Mouse (Mus musculus) CH12.LX (cell line): ENCODE results near the gene Slc4a4. TPM values are rescaled to one million over a fixed set of nuclear protein-coding genes. Genes with fewer than 3 reads are reported as not detected.

Experiments used
- DNase-seq: peaks from one replicate; pipeline ENCODE4 v3.0.0-alpha.2; 2013; ENCODE audit errors: extremely low read depth
- H3K27ac ChIP-seq: 2 replicates; pipeline ENCODE4 v1.5.1; 2012; ENCODE audit warnings: low read depth, mild to moderate bottlenecking, control low read depth, moderate library complexity; ENCODE audit not compliant: insufficient read depth
- H3K27me3 ChIP-seq: replicated peaks from 2 replicates; pipeline ENCODE3; 2012; ENCODE audit warnings: inconsistent platforms
- H3K36me3 ChIP-seq, 2 experiments: replicated peaks in 1 of 2; 2 replicates each; pipeline versions ENCODE3 to v1.6.1; 2012; ENCODE audit warnings: inconsistent platforms in 1 of 2, low read length in 1 of 2, mild to moderate bottlenecking in 1 of 2, mixed read lengths in 1 of 2, moderate library complexity in 1 of 2; ENCODE audit not compliant: control insufficient read depth in 1 of 2, insufficient read depth in 1 of 2
- H3K4me1 ChIP-seq, 2 experiments: 2 replicates each; pipeline ENCODE4 v1.6.1; 2012; ENCODE audit warnings: inconsistent platforms in 1 of 2, moderate library complexity in 1 of 2; ENCODE audit not compliant: insufficient read depth in 2 of 2, control insufficient read depth in 1 of 2
- H3K4me2 ChIP-seq: 2 replicates; pipeline ENCODE4 v1.6.1; 2012; ENCODE audit warnings: low read depth, mild to moderate bottlenecking, control low read depth; ENCODE audit not compliant: poor library complexity, insufficient read depth, severe bottlenecking
- H3K4me3 ChIP-seq, 3 experiments: fragments of 150-350 bp in 1 of 3; sonication (generic) in 1 of 3; replicated peaks in 1 of 3; 2 replicates each; pipeline versions ENCODE3 to v1.5.1; 2011 to 2012; ENCODE audit warnings: low read depth in 2 of 3, low read length in 2 of 3, mild to moderate bottlenecking in 2 of 3, moderate library complexity in 2 of 3, control low read depth in 1 of 3, improper control_type of control experiment in 1 of 3, inconsistent platforms in 1 of 3, mixed read lengths in 1 of 3; ENCODE audit not compliant: poor library complexity in 1 of 3
- H3K79me2 ChIP-seq: replicated peaks from 2 replicates; pipeline ENCODE4 v1.6.1; 2012; ENCODE audit warnings: mild to moderate bottlenecking, moderate library complexity; ENCODE audit not compliant: control insufficient read depth, poor library complexity, insufficient read depth, severe bottlenecking; ENCODE audit errors: extremely low read depth
- H3K9ac ChIP-seq: 2 replicates; pipeline ENCODE4 v1.6.1; 2012; ENCODE audit warnings: low read depth, mild to moderate bottlenecking, control low read depth, moderate library complexity; ENCODE audit not compliant: insufficient read depth
- H3K9me3 ChIP-seq: replicated peaks from 2 replicates; pipeline ENCODE3; 2012; ENCODE audit warnings: low read length, inconsistent platforms, mixed read lengths
- BHLHE40 ChIP-seq: IDR thresholded peaks from 2 replicates; pipeline ENCODE4 v1.6.1; 2011; ENCODE audit warnings: mild to moderate bottlenecking, low read depth, low read length, improper control_type of control experiment
- CHD1 ChIP-seq: IDR thresholded peaks from 2 replicates; pipeline ENCODE4 v1.6.1; 2012; ENCODE audit warnings: low read depth, low read length, improper control_type of control experiment, inconsistent platforms
- CHD2 ChIP-seq: IDR thresholded peaks from 2 replicates; pipeline ENCODE4 v1.6.1; 2011; ENCODE audit warnings: low read length, improper control_type of control experiment
- ELF1 ChIP-seq: IDR thresholded peaks from 2 replicates; pipeline ENCODE4 v1.6.1; 2014; ENCODE audit warnings: low read depth, mild to moderate bottlenecking, inconsistent platforms, low read length, improper control_type of control experiment
- EP300 ChIP-seq: IDR thresholded peaks from 2 replicates; pipeline ENCODE4 v1.6.1; 2011; ENCODE audit warnings: low read length, improper control_type of control experiment
- GABPA ChIP-seq: IDR thresholded peaks from 2 replicates; pipeline ENCODE4 v1.6.1; 2012; ENCODE audit warnings: low read depth, low read length, improper control_type of control experiment, inconsistent platforms; ENCODE audit not compliant: insufficient replicate concordance
- HCFC1 ChIP-seq: IDR thresholded peaks from 2 replicates; pipeline ENCODE4 v1.6.1; 2012; ENCODE audit warnings: low read depth, mild to moderate bottlenecking, inconsistent platforms, low read length, improper control_type of control experiment
- MAFK ChIP-seq: IDR thresholded peaks from 2 replicates; pipeline ENCODE4 v1.6.1; 2011; ENCODE audit warnings: low read length, improper control_type of control experiment; ENCODE audit not compliant: insufficient replicate concordance
- MAZ ChIP-seq: IDR thresholded peaks from 2 replicates; pipeline ENCODE4 v1.6.1; 2012; ENCODE audit warnings: low read depth, mild to moderate bottlenecking, inconsistent platforms, low read length, improper control_type of control experiment, moderate library complexity
- NELFE ChIP-seq: IDR thresholded peaks from 2 replicates; pipeline ENCODE4 v1.6.1; 2011; ENCODE audit warnings: low read depth, low read length, improper control_type of control experiment
- POLR2A ChIP-seq: IDR thresholded peaks from 2 replicates; pipeline ENCODE4 v1.6.1; 2011; ENCODE audit warnings: low read depth, mild to moderate bottlenecking, improper control_type of control experiment, low read length
- RCOR1 ChIP-seq: conservative IDR thresholded peaks from 2 replicates; pipeline ENCODE4 v1.6.1; 2012; ENCODE audit warnings: low read depth, mild to moderate bottlenecking, inconsistent platforms, low read length, improper control_type of control experiment
- TBP ChIP-seq: conservative IDR thresholded peaks from 2 replicates; pipeline ENCODE4 v1.6.1; 2011; ENCODE audit warnings: low read depth, low read length, improper control_type of control experiment
- UBTF ChIP-seq: IDR thresholded peaks from 2 replicates; pipeline ENCODE4 v1.6.1; 2012; ENCODE audit warnings: low read depth, mild to moderate bottlenecking, inconsistent platforms, low read length, improper control_type of control experiment, moderate library complexity
- USF2 ChIP-seq: conservative IDR thresholded peaks from 2 replicates; pipeline ENCODE4 v1.6.1; 2011; ENCODE audit warnings: low read depth, low read length, improper control_type of control experiment
- ZC3H11A ChIP-seq: IDR thresholded peaks from 2 replicates; pipeline ENCODE4 v1.6.1; 2012; ENCODE audit warnings: low read depth, mild to moderate bottlenecking, inconsistent platforms, low read length, improper control_type of control experiment
- ZKSCAN1 ChIP-seq: IDR thresholded peaks from 2 replicates; pipeline ENCODE4 v1.6.1; 2012; ENCODE audit warnings: low read depth, inconsistent platforms, low read length, improper control_type of control experiment, borderline replicate concordance
- dilution Hi-C: fragments of 300-500 bp; cut with MboI; formaldehyde crosslinking; loops from 2 replicates; pipeline ENCODE4 v1.14.3; 2020; ENCODE audit warnings: low sequenced_read_pairs; ENCODE audit not compliant: extremely low pct_unique_long_range_greater_than_20kb, extremely low pct_ligation_motif_present
- in situ Hi-C: fragments of 300-500 bp; cut with MboI; formaldehyde crosslinking; loops from 3 replicates; pipeline ENCODE4 v1.14.3; 2019; ENCODE audit warnings: low sequenced_read_pairs, low pct_ligation_motif_present, low pct_unique_long_range_greater_than_20kb, mixed read lengths
- polyA plus RNA-seq: library from polyadenylated mRNA; unstranded; fragments of >175 nt; gene quantifications from 2 replicates; pipeline ENCODE4 v1.2.1, GENCODE M21; 2012; ENCODE audit warnings: low read depth; ENCODE audit not compliant: insufficient read length
- total RNA-seq, 2 experiments: library from RNA; depleted of rRNA; stranded (reverse); fragments of 300-350 nt in 1 of 2; fragments of >200 nt in 1 of 2; gene quantifications; 2 replicates each; pipeline ENCODE4 v1.2.3; 2012 to 2014

Gene Slc4a4
- total and polyA plus RNA-seq, 3 experiments = not detected

- H3K9ac ChIP-seq = no peak overlapping the region
- H3K27ac ChIP-seq = no peak overlapping the region
- H3K4me1 ChIP-seq = peaks cover 0 to 8% of the 10 kb centered on the region in 2 experiments; a peak in 1 of 4 replicates
- H3K27me3 ChIP-seq = no peaks in the 10 kb centered on the region
- H3K36me3 ChIP-seq = no peaks in the 10 kb centered on the region
- H3K9me3 ChIP-seq = no peaks in the 10 kb centered on the region
- in situ Hi-C loops (no loop called here), dilution Hi-C loops (no loop called here)
- no peak overlapping the region for H3K4me3 ChIP-seq
- H3K79me2 ChIP-seq = no peaks in the 10 kb centered on the region
- no peak overlapping the region for H3K4me2 ChIP-seq
- TF ChIP-seq ZC3H11A (no peak), GABPA (no peak), RCOR1 (no peak), MAZ (no peak), POLR2A (no peak), CHD1 (no peak), CHD2 (no peak), ZKSCAN1 (no peak), EP300 (no peak), NELFE (no peak), TBP (no peak), HCFC1 (no peak), USF2 (no peak), MAFK (no peak), ELF1 (no peak), UBTF (no peak)
- DNase-seq = no peak
Observed at GRCm38 (mm10) chr5:88959412-88959811, 72.8 kb downstream of the Slc4a4 start.

- H3K4me3 ChIP-seq = no peak overlapping the region
- TF ChIP-seq NELFE = no peak
- TF ChIP-seq BHLHE40 = no peak
- TF ChIP-seq, all 38 proteins: peak for 0
- H3K27me3 ChIP-seq = no peaks in the 10 kb centered on the region
- peaks cover 0 to 8% of the 10 kb centered on the region in 2 experiments; a peak in 1 of 4 replicates for H3K4me1 ChIP-seq
- H3K36me3 ChIP-seq = no peaks in the 10 kb centered on the region
- in situ Hi-C loops (no loop called here), dilution Hi-C loops (no loop called here)
- H3K9me3 ChIP-seq = no peaks in the 10 kb centered on the region
- no peak for DNase-seq
- H3K79me2 ChIP-seq = no peaks in the 10 kb centered on the region
- no peak overlapping the region for H3K4me2 ChIP-seq
- no peak overlapping the region for H3K27ac ChIP-seq
- no peak overlapping the region for H3K9ac ChIP-seq
Observed at GRCm38 (mm10) chr5:88960342-88961105, 73.9 kb downstream of the Slc4a4 start.
